Mouse (Mus musculus) CH12.LX (cell line): ENCODE measurements at regions not wholly inside any gene's neighbourhood (a gene's known extent, or its start where the extent isn't known, plus 50 kb on each side); places are given as distances from the start of the nearest gene placed in this dataset.

Experiments
- DNase-seq: peaks from one replicate; pipeline ENCODE4 v3.0.0-alpha.2; 2013; ENCODE audit errors: extremely low read depth
- H3K27ac ChIP-seq: 2 replicates; pipeline ENCODE4 v1.5.1; 2012; ENCODE audit warnings: low read depth, mild to moderate bottlenecking, control low read depth, moderate library complexity; ENCODE audit not compliant: insufficient read depth
- H3K27me3 ChIP-seq: replicated peaks from 2 replicates; pipeline ENCODE3; 2012; ENCODE audit warnings: inconsistent platforms
- H3K36me3 ChIP-seq, 2 experiments: replicated peaks in 1 of 2; 2 replicates each; pipeline versions ENCODE3 to v1.6.1; 2012; ENCODE audit warnings: inconsistent platforms in 1 of 2, low read length in 1 of 2, mild to moderate bottlenecking in 1 of 2, mixed read lengths in 1 of 2, moderate library complexity in 1 of 2; ENCODE audit not compliant: control insufficient read depth in 1 of 2, insufficient read depth in 1 of 2
- H3K4me1 ChIP-seq, 2 experiments: 2 replicates each; pipeline ENCODE4 v1.6.1; 2012; ENCODE audit warnings: inconsistent platforms in 1 of 2, moderate library complexity in 1 of 2; ENCODE audit not compliant: insufficient read depth in 2 of 2, control insufficient read depth in 1 of 2
- H3K4me2 ChIP-seq: 2 replicates; pipeline ENCODE4 v1.6.1; 2012; ENCODE audit warnings: low read depth, mild to moderate bottlenecking, control low read depth; ENCODE audit not compliant: poor library complexity, insufficient read depth, severe bottlenecking
- H3K4me3 ChIP-seq, 3 experiments: fragments of 150-350 bp in 1 of 3; sonication (generic) in 1 of 3; replicated peaks in 1 of 3; 2 replicates each; pipeline versions ENCODE3 to v1.5.1; 2011 to 2012; ENCODE audit warnings: low read depth in 2 of 3, low read length in 2 of 3, mild to moderate bottlenecking in 2 of 3, moderate library complexity in 2 of 3, control low read depth in 1 of 3, improper control_type of control experiment in 1 of 3, inconsistent platforms in 1 of 3, mixed read lengths in 1 of 3; ENCODE audit not compliant: poor library complexity in 1 of 3
- H3K79me2 ChIP-seq: replicated peaks from 2 replicates; pipeline ENCODE4 v1.6.1; 2012; ENCODE audit warnings: mild to moderate bottlenecking, moderate library complexity; ENCODE audit not compliant: control insufficient read depth, poor library complexity, insufficient read depth, severe bottlenecking; ENCODE audit errors: extremely low read depth
- H3K9ac ChIP-seq: 2 replicates; pipeline ENCODE4 v1.6.1; 2012; ENCODE audit warnings: low read depth, mild to moderate bottlenecking, control low read depth, moderate library complexity; ENCODE audit not compliant: insufficient read depth
- H3K9me3 ChIP-seq: replicated peaks from 2 replicates; pipeline ENCODE3; 2012; ENCODE audit warnings: low read length, inconsistent platforms, mixed read lengths
- CHD1 ChIP-seq: IDR thresholded peaks from 2 replicates; pipeline ENCODE4 v1.6.1; 2012; ENCODE audit warnings: low read depth, low read length, improper control_type of control experiment, inconsistent platforms
- CHD2 ChIP-seq: IDR thresholded peaks from 2 replicates; pipeline ENCODE4 v1.6.1; 2011; ENCODE audit warnings: low read length, improper control_type of control experiment
- CTCF ChIP-seq, 2 experiments: IDR thresholded peaks in 1 of 2; conservative IDR thresholded peaks in 1 of 2; 2 replicates each; pipeline ENCODE4 v1.5.1; 2011 to 2012; ENCODE audit warnings: low read depth in 2 of 2, low read length in 2 of 2, improper control_type of control experiment in 1 of 2, inconsistent platforms in 1 of 2, mild to moderate bottlenecking in 1 of 2, moderate library complexity in 1 of 2
- E2F4 ChIP-seq: IDR thresholded peaks from 2 replicates; pipeline ENCODE4 v1.6.1; 2011; ENCODE audit warnings: low read depth, low read length, improper control_type of control experiment; ENCODE audit not compliant: insufficient replicate concordance
- ELF1 ChIP-seq: IDR thresholded peaks from 2 replicates; pipeline ENCODE4 v1.6.1; 2014; ENCODE audit warnings: low read depth, mild to moderate bottlenecking, inconsistent platforms, low read length, improper control_type of control experiment
- EP300 ChIP-seq: IDR thresholded peaks from 2 replicates; pipeline ENCODE4 v1.6.1; 2011; ENCODE audit warnings: low read length, improper control_type of control experiment
- JUN ChIP-seq: IDR thresholded peaks from 2 replicates; pipeline ENCODE4 v1.6.1; 2011; ENCODE audit warnings: low read depth, mild to moderate bottlenecking, low read length, improper control_type of control experiment, moderate library complexity; ENCODE audit not compliant: insufficient read depth
- JUND ChIP-seq: conservative IDR thresholded peaks from 2 replicates; pipeline ENCODE4 v1.6.1; 2011; ENCODE audit warnings: low read depth, low read length, improper control_type of control experiment
- KAT2A ChIP-seq: IDR thresholded peaks from 2 replicates; pipeline ENCODE4 v1.6.1; 2012; ENCODE audit warnings: low read length, improper control_type of control experiment, inconsistent platforms; ENCODE audit not compliant: insufficient replicate concordance
- MAFK ChIP-seq: IDR thresholded peaks from 2 replicates; pipeline ENCODE4 v1.6.1; 2011; ENCODE audit warnings: low read length, improper control_type of control experiment; ENCODE audit not compliant: insufficient replicate concordance
- MAX ChIP-seq: IDR thresholded peaks from 2 replicates; pipeline ENCODE4 v1.6.1; 2011; ENCODE audit warnings: low read length, improper control_type of control experiment
- MXI1 ChIP-seq: IDR thresholded peaks from 2 replicates; pipeline ENCODE4 v1.6.1; 2011; ENCODE audit warnings: mild to moderate bottlenecking, low read depth, low read length, improper control_type of control experiment
- MYC ChIP-seq: IDR thresholded peaks from 2 replicates; pipeline ENCODE4 v1.6.1; 2011; ENCODE audit warnings: low read depth, mild to moderate bottlenecking, improper control_type of control experiment, low read length
- POLR2A ChIP-seq: IDR thresholded peaks from 2 replicates; pipeline ENCODE4 v1.6.1; 2011; ENCODE audit warnings: low read depth, mild to moderate bottlenecking, improper control_type of control experiment, low read length
- POLR2AphosphoS2 ChIP-seq: IDR thresholded peaks from 2 replicates; pipeline ENCODE4 v1.6.1; 2011; ENCODE audit warnings: low read depth, low read length, improper control_type of control experiment
- RAD21 ChIP-seq: IDR thresholded peaks from 2 replicates; pipeline ENCODE4 v1.6.1; 2011; ENCODE audit warnings: low read depth, mild to moderate bottlenecking, low read length, improper control_type of control experiment, moderate library complexity
- RCOR1 ChIP-seq: conservative IDR thresholded peaks from 2 replicates; pipeline ENCODE4 v1.6.1; 2012; ENCODE audit warnings: low read depth, mild to moderate bottlenecking, inconsistent platforms, low read length, improper control_type of control experiment
- SIN3A ChIP-seq: IDR thresholded peaks from 2 replicates; pipeline ENCODE4 v1.6.1; 2012; ENCODE audit warnings: low read length, improper control_type of control experiment, inconsistent platforms
- TCF12 ChIP-seq: IDR thresholded peaks from 2 replicates; pipeline ENCODE4 v1.6.1; 2014; ENCODE audit warnings: low read depth, mild to moderate bottlenecking, inconsistent platforms, low read length, improper control_type of control experiment
- UBTF ChIP-seq: IDR thresholded peaks from 2 replicates; pipeline ENCODE4 v1.6.1; 2012; ENCODE audit warnings: low read depth, mild to moderate bottlenecking, inconsistent platforms, low read length, improper control_type of control experiment, moderate library complexity
- ZC3H11A ChIP-seq: IDR thresholded peaks from 2 replicates; pipeline ENCODE4 v1.6.1; 2012; ENCODE audit warnings: low read depth, mild to moderate bottlenecking, inconsistent platforms, low read length, improper control_type of control experiment
- ZKSCAN1 ChIP-seq: IDR thresholded peaks from 2 replicates; pipeline ENCODE4 v1.6.1; 2012; ENCODE audit warnings: low read depth, inconsistent platforms, low read length, improper control_type of control experiment, borderline replicate concordance
- ZMIZ1 ChIP-seq: IDR thresholded peaks from 2 replicates; pipeline ENCODE4 v1.6.1; 2012; ENCODE audit warnings: low read depth, mild to moderate bottlenecking, inconsistent platforms, low read length, improper control_type of control experiment
- ZNF384 ChIP-seq: IDR thresholded peaks from 2 replicates; pipeline ENCODE4 v1.6.1; 2012; ENCODE audit warnings: low read depth, low read length, improper control_type of control experiment, inconsistent platforms
- dilution Hi-C: fragments of 300-500 bp; cut with MboI; formaldehyde crosslinking; loops from 2 replicates; pipeline ENCODE4 v1.14.3; 2020; ENCODE audit warnings: low sequenced_read_pairs; ENCODE audit not compliant: extremely low pct_unique_long_range_greater_than_20kb, extremely low pct_ligation_motif_present
- in situ Hi-C: fragments of 300-500 bp; cut with MboI; formaldehyde crosslinking; loops from 3 replicates; pipeline ENCODE4 v1.14.3; 2019; ENCODE audit warnings: low sequenced_read_pairs, low pct_ligation_motif_present, low pct_unique_long_range_greater_than_20kb, mixed read lengths

GRCm38 (mm10) chr6:66124292-66124691 is 171.9 kb downstream of the 4930544G11Rik start:
- Histone ChIP-seq H3K4me2 (no peak overlapping the region), H3K4me1 (no peaks in the 10 kb centered on the region), H3K9ac (no peak overlapping the region), H3K27me3 (no peaks in the 10 kb centered on the region), H3K79me2 (no peaks in the 10 kb centered on the region), H3K9me3 (no peaks in the 10 kb centered on the region), H3K4me3 (no peak overlapping the region), H3K27ac (no peak overlapping the region), H3K36me3 (no peaks in the 10 kb centered on the region)
- no peak for TF ChIP-seq MAFK
- TF ChIP-seq SIN3A: no peak
- dilution Hi-C loops (no loop called here), in situ Hi-C loops (no loop called here)
- no peak for DNase-seq

GRCm38 (mm10) chr6:66151786-66152185 is 199.4 kb downstream of the 4930544G11Rik start:
- H3K4me2 ChIP-seq: no peak overlapping the region
- H3K4me3 ChIP-seq: no peak overlapping the region
- in situ Hi-C loops (no loop called here), dilution Hi-C loops (no loop called here)
- no peaks in the 10 kb centered on the region for H3K79me2 ChIP-seq
- H3K27me3 ChIP-seq: no peaks in the 10 kb centered on the region
- TF ChIP-seq ZMIZ1 (no peak), JUND (no peak), E2F4 (no peak), MYC (no peak), RAD21 (no peak), TCF12 (no peak), POLR2A (no peak), CHD1 (no peak), MXI1 (no peak), ZKSCAN1 (no peak), EP300 (no peak), ELF1 (no peak), UBTF (no peak)
- H3K36me3 ChIP-seq: no peaks in the 10 kb centered on the region
- H3K9me3 ChIP-seq: no peaks in the 10 kb centered on the region
- H3K27ac ChIP-seq: no peak overlapping the region
- H3K9ac ChIP-seq: no peak overlapping the region
- no peak for DNase-seq
- H3K4me1 ChIP-seq: no peaks in the 10 kb centered on the region

- no peak for DNase-seq
- H3K4me2 ChIP-seq: no peak overlapping the region
- no peaks in the 10 kb centered on the region for H3K4me1 ChIP-seq
- H3K36me3 ChIP-seq: no peaks in the 10 kb centered on the region
- in situ Hi-C loops (no loop called here), dilution Hi-C loops (no loop called here)
- no peaks in the 10 kb centered on the region for H3K79me2 ChIP-seq
- H3K27me3 ChIP-seq: no peaks in the 10 kb centered on the region
- no peak overlapping the region for H3K9ac ChIP-seq
- H3K9me3 ChIP-seq: no peaks in the 10 kb centered on the region
- TF ChIP-seq KAT2A (no peak), MYC (no peak), EP300 (no peak), POLR2A (no peak), SIN3A (no peak), CHD1 (no peak), ZMIZ1 (no peak), CHD2 (no peak), JUN (no peak), CTCF (conservative IDR thresholded peaks at IDR 0.05 in 1 of 2, IDR thresholded peaks at IDR 0.05 in 1 of 2; ENCODE audit: low read depth in 2 of 2, low read length in 2 of 2) (no peak), ZKSCAN1 (no peak), MAX (no peak), ZC3H11A (no peak), E2F4 (no peak), RAD21 (no peak), POLR2AphosphoS2 (no peak), RCOR1 (no peak), MXI1 (no peak), ZNF384 (no peak)
- no peak overlapping the region for H3K4me3 ChIP-seq
- H3K27ac ChIP-seq: no peak overlapping the region
These were observed 202.4 kb downstream of the 4930544G11Rik start for GRCm38 (mm10) chr6:66154831-66155230.
